Mouse (Mus musculus): ENCODE measurements around the gene Cldn7. TPM values are rescaled to one million over a fixed set of nuclear protein-coding genes. Genes with fewer than 3 reads are reported as not detected.

Cldn7 gene
- polyA plus RNA-seq, 1 experiment from 2014 or later, result 4.4 TPM

- ATAC-seq (no peak), DNase-seq (no peak)
- H3K27ac ChIP-seq (ENCODE audit: low read depth), result no peak overlapping the region
- TF ChIP-seq CTCF (IDR thresholded peaks at IDR 0.05; ENCODE audit: low read depth) (no peak), EP300 (IDR thresholded peaks at IDR 0.05; ENCODE audit: low read depth) (no peak)
- peaks cover 75% of the 10 kb centered on the region for H3K36me3 ChIP-seq (replicated peaks; ENCODE audit: insufficient read depth, low read length)
- H3K9ac ChIP-seq (replicated peaks), result no peak overlapping the region
- H3K4me1 ChIP-seq (ENCODE audit: insufficient read depth), result peaks cover 6% of the 10 kb centered on the region; the same call in 1 of the 2 replicates
- no peak overlapping the region for H3K4me3 ChIP-seq (ENCODE audit: low read depth, low read length)
- WGBS (ENCODE audit: insufficient replicate concordance), result 85% methylated on average over 6 of the region's 6 CpGs
- no peaks in the 10 kb centered on the region for H3K9me3 ChIP-seq (ENCODE audit: low read length)
- no peak overlapping the region for H3K4me2 ChIP-seq (ENCODE audit: low read depth, low read length)
- H3K27me3 ChIP-seq (ENCODE audit: insufficient read depth, low read length), result no peaks in the 10 kb centered on the region
These were observed 45.5 kb downstream of the Cldn7 start for GRCm38 (mm10) chr11:70010033-70010432.

GRCm38 (mm10) chr11:70010548-70010947, 46.0 kb downstream of the Cldn7 start:
- no peaks in the 10 kb centered on the region for H3K27me3 ChIP-seq (ENCODE audit: insufficient read depth, low read length)
- no peak for DNase-seq
- H3K36me3 ChIP-seq (replicated peaks; ENCODE audit: insufficient read depth, low read length), result peaks cover 72% of the 10 kb centered on the region
- 82% methylated on average over 12 of the region's 12 CpGs for WGBS (ENCODE audit: insufficient replicate concordance)
- H3K9me3 ChIP-seq (ENCODE audit: low read length), result no peaks in the 10 kb centered on the region
- ATAC-seq, result no peak
- H3K4me1 ChIP-seq (ENCODE audit: insufficient read depth), result peaks cover 6% of the 10 kb centered on the region; the same call in 1 of the 2 replicates
- H3K27ac ChIP-seq (ENCODE audit: low read depth), result no peak overlapping the region
- TF ChIP-seq EP300 (IDR thresholded peaks at IDR 0.05; ENCODE audit: low read depth) (no peak), CTCF (IDR thresholded peaks at IDR 0.05; ENCODE audit: low read depth) (no peak)
- no peak overlapping the region for H3K4me3 ChIP-seq (ENCODE audit: low read depth, low read length)
- no peak overlapping the region for H3K4me2 ChIP-seq (ENCODE audit: low read depth, low read length)
- no peak overlapping the region for H3K9ac ChIP-seq (replicated peaks)

- ATAC-seq (no peak), DNase-seq (no peak)
- H3K9ac ChIP-seq (replicated peaks), result no peak overlapping the region
- no peak overlapping the region for H3K4me3 ChIP-seq (ENCODE audit: low read depth, low read length)
- no peaks in the 10 kb centered on the region for H3K9me3 ChIP-seq (ENCODE audit: low read length)
- peaks cover 6% of the 10 kb centered on the region; the same call in 1 of the 2 replicates for H3K4me1 ChIP-seq (ENCODE audit: insufficient read depth)
- H3K27ac ChIP-seq (ENCODE audit: low read depth), result no peak overlapping the region
- H3K36me3 ChIP-seq (replicated peaks; ENCODE audit: insufficient read depth, low read length), result peaks cover 70% of the 10 kb centered on the region
- no peak overlapping the region for H3K4me2 ChIP-seq (ENCODE audit: low read depth, low read length)
- 84% methylated on average over 10 of the region's 10 CpGs for WGBS (ENCODE audit: insufficient replicate concordance)
- no peaks in the 10 kb centered on the region for H3K27me3 ChIP-seq (ENCODE audit: insufficient read depth, low read length)
- TF ChIP-seq EP300 (IDR thresholded peaks at IDR 0.05; ENCODE audit: low read depth) (no peak), CTCF (IDR thresholded peaks at IDR 0.05; ENCODE audit: low read depth) (no peak)
These were observed 46.4 kb downstream of the Cldn7 start for GRCm38 (mm10) chr11:70010961-70011360.

- WGBS (ENCODE audit: insufficient replicate concordance), result 85% methylated on average over 9 of the region's 9 CpGs
These were observed 48.4 kb downstream of the Cldn7 start for GRCm38 (mm10) chr11:70012931-70013330.

GRCm38 (mm10) chr11:70013408-70013807, 48.8 kb downstream of the Cldn7 start:
- no peak overlapping the region for H3K4me2 ChIP-seq (ENCODE audit: low read depth, low read length)
- WGBS (ENCODE audit: insufficient replicate concordance), result 88% methylated on average over 3 of the region's 3 CpGs
- no peaks in the 10 kb centered on the region for H3K9me3 ChIP-seq (ENCODE audit: low read length)
- H3K4me1 ChIP-seq (ENCODE audit: insufficient read depth), result peaks cover 10% of the 10 kb centered on the region
- H3K36me3 ChIP-seq (replicated peaks; ENCODE audit: insufficient read depth, low read length), result peaks cover 48% of the 10 kb centered on the region
- TF ChIP-seq EP300 (IDR thresholded peaks at IDR 0.05; ENCODE audit: low read depth) (no peak), CTCF (IDR thresholded peaks at IDR 0.05; ENCODE audit: low read depth) (no peak)
- DNase-seq (no peak), ATAC-seq (no peak)
- no peak overlapping the region for H3K9ac ChIP-seq (replicated peaks)
- no peak overlapping the region for H3K4me3 ChIP-seq (ENCODE audit: low read depth, low read length)
- no peaks in the 10 kb centered on the region for H3K27me3 ChIP-seq (ENCODE audit: insufficient read depth, low read length)
- no peak overlapping the region for H3K27ac ChIP-seq (ENCODE audit: low read depth)

More at GRCm38 (mm10) chr11:70012931-70013330, 48.4 kb downstream of the Cldn7 start:
- ATAC-seq (no peak), DNase-seq (no peak)
- H3K4me3 ChIP-seq (ENCODE audit: low read depth, low read length), result no peak overlapping the region
- H3K27me3 ChIP-seq (ENCODE audit: insufficient read depth, low read length), result no peaks in the 10 kb centered on the region
- no peak overlapping the region for H3K4me2 ChIP-seq (ENCODE audit: low read depth, low read length)
- H3K9ac ChIP-seq (replicated peaks), result no peak overlapping the region
- no peak overlapping the region for H3K27ac ChIP-seq (ENCODE audit: low read depth)
- TF ChIP-seq CTCF (IDR thresholded peaks at IDR 0.05; ENCODE audit: low read depth), result no peak
- TF ChIP-seq EP300 (IDR thresholded peaks at IDR 0.05; ENCODE audit: low read depth), result no peak
- peaks cover 53% of the 10 kb centered on the region for H3K36me3 ChIP-seq (replicated peaks; ENCODE audit: insufficient read depth, low read length)
- peaks cover 7% of the 10 kb centered on the region for H3K4me1 ChIP-seq (ENCODE audit: insufficient read depth)
- H3K9me3 ChIP-seq (ENCODE audit: low read length), result no peaks in the 10 kb centered on the region

- Histone ChIP-seq H3K36me3 (replicated peaks; ENCODE audit: insufficient read depth, low read length) (peaks cover 41% of the 10 kb centered on the region), H3K4me1 (ENCODE audit: insufficient read depth) (peaks cover 16% of the 10 kb centered on the region), H3K4me2 (ENCODE audit: low read depth, low read length) (peak overlapping the region; percentile 90), H3K9me3 (ENCODE audit: low read length) (no peaks in the 10 kb centered on the region), H3K27me3 (ENCODE audit: insufficient read depth, low read length) (no peaks in the 10 kb centered on the region), H3K9ac (replicated peaks) (peak overlapping the region; percentile 83; the same call in 1 of the 2 replicates), H3K4me3 (ENCODE audit: low read depth, low read length) (peak overlapping the region; percentile 77; the same call in 1 of the 2 replicates), H3K27ac (ENCODE audit: low read depth) (peak overlapping the region; percentile 91; the same call in 1 of the 2 replicates)
- 66% methylated on average over 5 of the region's 5 CpGs for WGBS (ENCODE audit: insufficient replicate concordance)
- no peak for TF ChIP-seq CTCF (IDR thresholded peaks at IDR 0.05; ENCODE audit: low read depth)
- ATAC-seq (no peak), DNase-seq (no peak)
These were observed 49.5 kb downstream of the Cldn7 start for GRCm38 (mm10) chr11:70014051-70014450.

All from liver, postnatal 0 days (tissue).